20 mouse cellular contexts compared by ENCODE assay signal in genomic region chr3:75297026-75297757, GRCm38 (mm10). TPM values are rescaled to one million over a fixed set of nuclear protein-coding genes. Genes with fewer than 3 reads are reported as not detected.
DNase-seq lines count a peak whose midpoint lies in the region; ATAC-seq and TF ChIP-seq lines count a peak whose summit lies in the region.
"Had no signal": no experiment of that assay in that cellular context is flagged by ENCODE, and none has a peak within 500 bp of the region (broad histone marks: within the 10 kb centered on the region; RNA-seq: fewer than 3 reads in every experiment).

No protein-coding gene starts in this region.

- 0 out of 4 replicates have a peak, but pooled peaks cover 0 to 9% of the 10 kb centered on the region in 2 experiments for H3K4me1 ChIP-seq in heart, embryonic 14.5 days (ENCODE audit: control insufficient read depth in 2 of 2, insufficient read depth in 2 of 2, low read length in 2 of 2)
- 0 out of 2 replicates have a peak, but pooled peaks cover 4% of the 10 kb centered on the region for H3K4me1 ChIP-seq in hindbrain, postnatal 0 days (ENCODE audit: insufficient read depth, low read length)
- H3K4me1 ChIP-seq: embryonic facial prominence, embryonic 15.5 days; heart, embryonic 15.5 days had no signal

- no peak overlapping the region for H3K27ac ChIP-seq in heart, embryonic 14.5 days (replicated peaks in 1 of 2; ENCODE audit: control insufficient read depth in 1 of 2, insufficient read depth in 1 of 2, low read depth in 2 of 2, low read length in 2 of 2)
- peak overlapping the region; percentile 37 for H3K27ac ChIP-seq in hindbrain, postnatal 0 days
- H3K27ac ChIP-seq: embryonic facial prominence, embryonic 15.5 days; gastrocnemius, adult 2 months; heart, embryonic 15.5 days had no signal

- intact Hi-C loops in heart, postnatal 36 days (cut with DNase I) = no loop called here

- peak overlapping the region; percentile 18; the same call in 1 of the 2 replicates for H3K4me2 ChIP-seq in heart, embryonic 14.5 days (ENCODE audit: low read length)
- H3K4me2 ChIP-seq in hindbrain, postnatal 0 days (ENCODE audit: low read depth, low read length) = no peak overlapping the region
- H3K4me2 ChIP-seq: embryonic facial prominence, embryonic 15.5 days; heart, embryonic 15.5 days had no signal

- H3K27me3 ChIP-seq in heart, embryonic 14.5 days (ENCODE audit: control insufficient read depth, insufficient read depth, low read length) = no peaks in the 10 kb centered on the region
- no peaks in the 10 kb centered on the region for H3K27me3 ChIP-seq in hindbrain, postnatal 0 days (ENCODE audit: insufficient read depth, low read length)
- H3K27me3 ChIP-seq: embryonic facial prominence, embryonic 15.5 days; heart, embryonic 15.5 days had no signal

- no peak overlapping the region for H3K4me3 ChIP-seq in heart, embryonic 14.5 days (ENCODE audit: control insufficient read depth in 1 of 2, insufficient read depth in 1 of 2, low read depth in 1 of 2, low read length in 2 of 2)
- H3K4me3 ChIP-seq in hindbrain, postnatal 0 days (ENCODE audit: low read length) = no peak overlapping the region
- H3K4me3 ChIP-seq: embryonic facial prominence, embryonic 15.5 days; gastrocnemius, adult 2 months; heart, embryonic 15.5 days had no signal

- 53% methylated on average over 2 of the region's 2 CpGs for WGBS in heart, embryonic 14.5 days
- WGBS in hindbrain, postnatal 0 days = 34% methylated on average over 2 of the region's 2 CpGs

- H3K9me3 ChIP-seq in heart, embryonic 14.5 days (ENCODE audit: control insufficient read depth, low read length) = no peaks in the 10 kb centered on the region
- H3K9me3 ChIP-seq in hindbrain, postnatal 0 days (ENCODE audit: low read length) = no peaks in the 10 kb centered on the region
- H3K9me3 ChIP-seq: embryonic facial prominence, embryonic 15.5 days; heart, embryonic 15.5 days had no signal

- no peak overlapping the region for H3K9ac ChIP-seq in heart, embryonic 14.5 days (ENCODE audit: low read length)
- H3K9ac ChIP-seq in hindbrain, postnatal 0 days (replicated peaks; ENCODE audit: low read length) = 0 out of 2 replicates have a peak overlapping the region, but pooled peaks have one; percentile 13
- H3K9ac ChIP-seq: embryonic facial prominence, embryonic 15.5 days; heart, embryonic 15.5 days had no signal

- no peak for TF ChIP-seq CTCF in hindbrain, postnatal 0 days (IDR thresholded peaks at IDR 0.05; ENCODE audit: low read depth)

- ATAC-seq in heart, embryonic 14.5 days (ENCODE audit: insufficient number of reproducible peaks, insufficient read depth, low FRiP score, low read depth) = no peak
- ATAC-seq in hindbrain, postnatal 0 days = peak; percentile 74
- no peak for ATAC-seq in inflammation-experienced regulatory T-cells, adult 6 months
- ATAC-seq: CD4-positive, CD25-positive, alpha-beta regulatory T cell, adult 4 months had no signal

- no peaks in the 10 kb centered on the region for H3K36me3 ChIP-seq in heart, embryonic 14.5 days (ENCODE audit: control insufficient read depth, insufficient read depth, low read length)
- H3K36me3 ChIP-seq in hindbrain, postnatal 0 days (ENCODE audit: insufficient read depth, low read length) = no peaks in the 10 kb centered on the region
- H3K36me3 ChIP-seq: embryonic facial prominence, embryonic 15.5 days; heart, embryonic 15.5 days had no signal

- no peak for DNase-seq in heart, postnatal 36 days
- peak; percentile 4 to 8 for DNase-seq in right cerebral cortex, adult 2 months (ENCODE audit: low spot score in 2 of 2)
- DNase-seq in right cerebral cortex, postnatal 36 days (ENCODE audit: low spot score in 2 of 2) = no peak
- DNase-seq in hindbrain, postnatal 0 days (ENCODE audit: low spot score) = peak; percentile 47
- peak; percentile 43 for DNase-seq in telencephalon, adult 2 months (ENCODE audit: low read depth, low spot score)
- no peak for DNase-seq in spleen, postnatal 14 days (ENCODE audit: low spot score in 2 of 2)
- DNase-seq: adrenal gland, postnatal 14 days; cerebellum, adult 9-10 months; gastrocnemius, adult 2 months; kidney, adult 9 months; lung, postnatal 10 days; right cerebral cortex, postnatal 14 days; thymus, adult 18-20 months had no signal

RNA-seq across cellular contexts. Expression of gene Serpini2, which starts 27.3 kb away (rescaled TPM):
- not detected in 2 replicates for polyA plus RNA-seq in heart, embryonic 14.5 days (2014; fragmentation: Nextera tagmentation; extraction: Ambion mirVana)
- not detected for total RNA-seq in heart, postnatal 36 days (2021)
- total RNA-seq in hindbrain, postnatal 0 days (2014; rRNA removed) = not detected in 2 replicates
- polyA plus RNA-seq in hindbrain, postnatal 0 days (2015; fragmentation: Nextera tagmentation; extraction: Ambion mirVana) = not detected in 2 replicates
- polyA plus RNA-seq in inflammation-experienced regulatory T-cells, adult 6 months (2017; shearing (Covaris generic)) = not detected
- total RNA-seq: adrenal gland, postnatal 14 days; gastrocnemius, adult 2 months; layer of hippocampus, postnatal 10 days had no signal
- polyA plus RNA-seq: CD4-positive, CD25-positive, alpha-beta regulatory T cell, adult 4 months; embryonic facial prominence, embryonic 15.5 days; heart, embryonic 15.5 days; liver, adult 2 months had no signal

Comparison
In these comparisons a context has a peak if more than half of its experiments do, and no peak if none do; other contexts are left out.
1. DNase-seq: peak in right cerebral cortex, adult 2 months (2 of 2), hindbrain, postnatal 0 days (single experiment) and telencephalon, adult 2 months (single experiment); none in heart, postnatal 36 days (0 of 2), right cerebral cortex, postnatal 36 days (0 of 2) and spleen, postnatal 14 days (0 of 2).